In the genomic region with DNA sequence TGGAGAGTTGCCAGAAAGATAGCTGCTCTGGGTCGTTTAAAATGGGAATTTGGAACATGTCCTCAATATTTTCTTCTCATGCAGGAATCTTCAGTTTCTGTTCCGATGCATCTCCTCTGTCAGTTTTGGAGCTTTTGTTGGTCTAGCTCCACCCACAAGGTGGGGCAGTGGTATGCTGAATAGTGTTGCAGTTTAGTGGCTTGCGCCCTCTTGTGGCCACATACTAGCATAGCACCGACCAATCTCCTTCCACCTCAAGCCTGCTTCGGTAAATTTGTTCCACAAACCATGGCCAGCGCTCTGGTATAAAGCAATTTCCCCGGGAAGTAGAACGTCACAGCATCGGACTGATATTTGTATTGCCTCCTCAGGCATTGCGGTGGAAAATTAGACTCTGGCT, we compare ENCODE assay signal across 8 mouse cellular contexts. TPM values are rescaled to one million over a fixed set of nuclear protein-coding genes. Genes with fewer than 3 reads are reported as not detected.
DNase-seq lines count a peak whose midpoint lies in the region; ATAC-seq and TF ChIP-seq lines count a peak whose summit lies in the region.

No protein-coding gene starts in this region.

- whole genome bisulfite sequencing in hindbrain, embryonic 15.5 days = 7% methylated on average over 10 of the region's 10 CpGs

- H3K9ac ChIP-seq in hindbrain, embryonic 15.5 days = no peak overlapping the region

- H3K4me3 ChIP-seq in hindbrain, embryonic 15.5 days = no peak overlapping the region

- DNase-seq in Patski (ENCODE audit: low read depth, low spot score) = peak; percentile 15
- peak; percentile 90 to 92 for DNase-seq in cerebellum, postnatal 14 days
- peak; percentile 66 for DNase-seq in gastrocnemius, adult 18-20 months (ENCODE audit: low spot score)
- DNase-seq in layer of hippocampus, postnatal 36 days = peak; percentile 66 to 74
- DNase-seq in lung, postnatal 36 days = peak; percentile 88
- DNase-seq in retina, postnatal 7 days (ENCODE audit: low read depth, low spot score) = peak; percentile 70
- peak; percentile 56 to 62 for DNase-seq in urinary bladder, adult 18-20 months (ENCODE audit: low spot score in 2 of 2)

- H3K27ac ChIP-seq in hindbrain, embryonic 15.5 days (replicated peaks) = no peak overlapping the region

- H3K36me3 ChIP-seq in hindbrain, embryonic 15.5 days = no peaks in the 10 kb centered on the region

- ATAC-seq in Patski = peak; percentile 82
- ATAC-seq in hindbrain, embryonic 15.5 days (ENCODE audit: low FRiP score, low read depth) = peak; percentile 94

- peak; percentile 96 for TF ChIP-seq CTCF in Patski (IDR thresholded peaks at IDR 0.05)

- peak overlapping the region; percentile 45 for H3K4me2 ChIP-seq in hindbrain, embryonic 15.5 days

- POLR2A ChIA-PET in Patski (lab: Charles Lee) = no interaction called here

- CTCF ChIA-PET in Patski (lab: Charles Lee) = interaction anchor here (0.6 to 2.9 kb wide), 5 partner anchors 18 to 709 kb away, joined by 3 to 10 read pairs (median 4); no protein-coding TSS in a partner anchor

- no peaks in the 10 kb centered on the region for H3K9me3 ChIP-seq in hindbrain, embryonic 15.5 days

- H3K4me1 ChIP-seq in hindbrain, embryonic 15.5 days (replicated peaks) = no peaks in the 10 kb centered on the region

- no peaks in the 10 kb centered on the region for H3K27me3 ChIP-seq in Patski
- H3K27me3 ChIP-seq in hindbrain, embryonic 15.5 days = no peaks in the 10 kb centered on the region

- in situ Hi-C loops in Patski (cut with MboI; ENCODE audit: low pct_unique_long_range_greater_than_20kb) = no loop called here

RNA-seq across cellular contexts. Expression of a gene that starts 16.5 kb away (rescaled TPM):
- not detected for polyA plus RNA-seq in Patski (2021)
- not detected for total RNA-seq in gastrocnemius, adult 18-20 months (2021)
- not detected in 2 replicates for polyA plus RNA-seq in hindbrain, embryonic 15.5 days (2015; fragmentation: Nextera tagmentation; extraction: Ambion mirVana)
- total RNA-seq in layer of hippocampus, postnatal 36 days (2021) = not detected

RNA-seq across cellular contexts. Expression of a gene that starts 22.0 kb away (rescaled TPM):
- polyA plus RNA-seq in Patski (2021) = 0.18 TPM
- total RNA-seq in gastrocnemius, adult 18-20 months (2021) = not detected
- polyA plus RNA-seq in hindbrain, embryonic 15.5 days (2015; fragmentation: Nextera tagmentation; extraction: Ambion mirVana) = not detected in 2 replicates
- not detected for total RNA-seq in layer of hippocampus, postnatal 36 days (2021)

RNA-seq across cellular contexts. Expression of a gene that starts 27.4 kb away (rescaled TPM):
- polyA plus RNA-seq in Patski (2021) = not detected
- not detected for total RNA-seq in gastrocnemius, adult 18-20 months (2021)
- not detected in 2 replicates for polyA plus RNA-seq in hindbrain, embryonic 15.5 days (2015; fragmentation: Nextera tagmentation; extraction: Ambion mirVana)
- total RNA-seq in layer of hippocampus, postnatal 36 days (2021) = not detected

RNA-seq across cellular contexts. Expression of a gene that starts 32.8 kb away (rescaled TPM):
- not detected for polyA plus RNA-seq in Patski (2021)
- not detected for total RNA-seq in gastrocnemius, adult 18-20 months (2021)
- polyA plus RNA-seq in hindbrain, embryonic 15.5 days (2015; fragmentation: Nextera tagmentation; extraction: Ambion mirVana) = not detected in 2 replicates
- not detected for total RNA-seq in layer of hippocampus, postnatal 36 days (2021)

RNA-seq across cellular contexts. Expression of a gene that starts 38.2 kb away (rescaled TPM):
- 1.4 TPM for polyA plus RNA-seq in Patski (2021)
- total RNA-seq in gastrocnemius, adult 18-20 months (2021) = not detected
- polyA plus RNA-seq in hindbrain, embryonic 15.5 days (2015; fragmentation: Nextera tagmentation; extraction: Ambion mirVana) = not detected in 2 replicates
- not detected for total RNA-seq in layer of hippocampus, postnatal 36 days (2021)

Comparison
In these comparisons a context has a peak if more than half of its experiments do, and no peak if none do; other contexts are left out.
1. DNase-seq: peak in every context shown above with its lines; median percentile 91 in cerebellum, postnatal 14 days; 88 in lung, postnatal 36 days; 70 in layer of hippocampus, postnatal 36 days; 70 in retina, postnatal 7 days; 66 in gastrocnemius, adult 18-20 months; 59 in urinary bladder, adult 18-20 months; 15 in Patski.